Mouse (Mus musculus) MEL (cell line): ENCODE results near the gene Hnrnpll.
"Not testable (repeated sequence)": the region's sequence is repeated elsewhere in the genome, so short reads cannot be mapped to it uniquely, and the experiment has no call there.

Experiments used
- BHLHE40 ChIP-seq: IDR thresholded peaks from 2 replicates; pipeline ENCODE4 v1.6.1; 2012; ENCODE audit warnings: low read depth, mild to moderate bottlenecking, inconsistent platforms, low read length, improper control_type of control experiment, borderline replicate concordance
- CTCF ChIP-seq, 3 experiments: IDR thresholded peaks in 2 of 3; conservative IDR thresholded peaks in 1 of 3; 2 replicates each; pipeline ENCODE4 v1.5.1; 2011 to 2012; ENCODE audit warnings: low read length in 3 of 3, low read depth in 2 of 3, mild to moderate bottlenecking in 2 of 3, improper control_type of control experiment in 1 of 3, inconsistent platforms in 1 of 3, mixed read lengths in 1 of 3, moderate library complexity in 1 of 3; ENCODE audit not compliant: control insufficient read depth in 1 of 3, insufficient read depth in 1 of 3, poor library complexity in 1 of 3, severe bottlenecking in 1 of 3
- ELF1 ChIP-seq: IDR thresholded peaks from 2 replicates; pipeline ENCODE4 v1.6.1; 2014; ENCODE audit warnings: low read depth, mild to moderate bottlenecking, inconsistent platforms, low read length, improper control_type of control experiment, moderate library complexity
- EP300 ChIP-seq, 2 experiments: IDR thresholded peaks; 2 replicates each; pipeline ENCODE4 v1.6.1; 2011; ENCODE audit warnings: improper control_type of control experiment in 2 of 2, low read length in 2 of 2, low read depth in 1 of 2, mild to moderate bottlenecking in 1 of 2
- GATA1 ChIP-seq: IDR thresholded peaks from 2 replicates; pipeline ENCODE4 v1.6.1; 2011; ENCODE audit warnings: low read depth, low read length, improper control_type of control experiment
- MAX ChIP-seq: IDR thresholded peaks from 2 replicates; pipeline ENCODE4 v1.6.1; 2011; ENCODE audit warnings: low read length, improper control_type of control experiment
- MAZ ChIP-seq: IDR thresholded peaks from 2 replicates; pipeline ENCODE4 v1.6.1; 2012; ENCODE audit warnings: low read depth, mild to moderate bottlenecking, inconsistent platforms, low read length, improper control_type of control experiment
- MEF2A ChIP-seq: IDR thresholded peaks from 2 replicates; pipeline ENCODE4 v1.6.1; 2014; ENCODE audit warnings: low read depth, mild to moderate bottlenecking, inconsistent platforms, low read length, improper control_type of control experiment; ENCODE audit not compliant: poor library complexity, insufficient replicate concordance, severe bottlenecking; ENCODE audit errors: extremely low read depth
- MXI1 ChIP-seq: IDR thresholded peaks from 2 replicates; pipeline ENCODE4 v1.6.1; 2011; ENCODE audit warnings: mild to moderate bottlenecking, low read depth, low read length, improper control_type of control experiment
- POLR2A ChIP-seq, 2 experiments: IDR thresholded peaks; 2 replicates each; pipeline ENCODE4 v1.6.1; 2011 to 2012; ENCODE audit warnings: low read length in 2 of 2, mild to moderate bottlenecking in 2 of 2, control low read depth in 1 of 2, improper control_type of control experiment in 1 of 2, low read depth in 1 of 2, moderate library complexity in 1 of 2; ENCODE audit not compliant: control insufficient read depth in 1 of 2, insufficient read depth in 1 of 2, poor library complexity in 1 of 2
- POLR2AphosphoS5 ChIP-seq: IDR thresholded peaks from 2 replicates; pipeline ENCODE4 v1.6.1; 2012; ENCODE audit warnings: low read depth, borderline replicate concordance, mild to moderate bottlenecking, inconsistent platforms, low read length, moderate library complexity, mixed read lengths
- RAD21 ChIP-seq: IDR thresholded peaks from 2 replicates; pipeline ENCODE4 v1.6.1; 2011; ENCODE audit warnings: mild to moderate bottlenecking, low read depth, low read length, improper control_type of control experiment
- ZC3H11A ChIP-seq: IDR thresholded peaks from 2 replicates; pipeline ENCODE4 v1.6.1; 2012; ENCODE audit warnings: low read depth, mild to moderate bottlenecking, inconsistent platforms, low read length, improper control_type of control experiment
- ZNF384 ChIP-seq: IDR thresholded peaks from 2 replicates; pipeline ENCODE4 v1.6.1; 2012; ENCODE audit warnings: low read depth, mild to moderate bottlenecking, inconsistent platforms, low read length, improper control_type of control experiment

GRCm38 (mm10) chr17:80016400-80016799 is 45.7 kb downstream of the Hnrnpll start:
- TF ChIP-seq ELF1; MAX; CTCF (IDR thresholded peaks at IDR 0.05 in 2 of 3, conservative IDR thresholded peaks at IDR 0.05 in 1 of 3; ENCODE audit: control insufficient read depth in 1 of 3, insufficient read depth in 1 of 3, low read depth in 2 of 3, low read length in 3 of 3, poor library complexity in 1 of 3, severe bottlenecking in 1 of 3); POLR2AphosphoS5; MEF2A; POLR2A (IDR thresholded peaks at IDR 0.05; ENCODE audit: control insufficient read depth in 1 of 2, insufficient read depth in 1 of 2, low read depth in 1 of 2, low read length in 2 of 2, poor library complexity in 1 of 2); BHLHE40; GATA1; MAZ; RAD21; MXI1; EP300 (IDR thresholded peaks at IDR 0.05; ENCODE audit: low read depth in 1 of 2, low read length in 2 of 2); ZNF384; ZC3H11A: not testable (repeated sequence)
